Mouse (Mus musculus) kidney, postnatal 25 days (tissue): ENCODE measurements around the gene Vmn1r226.

ENCODE experiments used
- DNase-seq, 2 experiments: peaks; one replicate each; pipeline ENCODE4 v3.0.0; 2021; ENCODE audit warnings: mixed read lengths in 2 of 2

The Vmn1r226 gene

GRCm38 (mm10) chr17:20682543-20682942 is at the start of gene Vmn1r226:
Vmn1r226 (plus strand) TSS chr17:20682843.
- no peak for DNase-seq

- no peak for DNase-seq
These were observed 46.9 kb downstream of the Vmn1r226 start, which contains the start of gene Vmn1r227 for GRCm38 (mm10) chr17:20729543-20729942. Vmn1r227 (plus strand) TSS chr17:20729843.
